Comparison of ENCODE assay signal across 27 mouse cellular contexts in the genomic region with DNA sequence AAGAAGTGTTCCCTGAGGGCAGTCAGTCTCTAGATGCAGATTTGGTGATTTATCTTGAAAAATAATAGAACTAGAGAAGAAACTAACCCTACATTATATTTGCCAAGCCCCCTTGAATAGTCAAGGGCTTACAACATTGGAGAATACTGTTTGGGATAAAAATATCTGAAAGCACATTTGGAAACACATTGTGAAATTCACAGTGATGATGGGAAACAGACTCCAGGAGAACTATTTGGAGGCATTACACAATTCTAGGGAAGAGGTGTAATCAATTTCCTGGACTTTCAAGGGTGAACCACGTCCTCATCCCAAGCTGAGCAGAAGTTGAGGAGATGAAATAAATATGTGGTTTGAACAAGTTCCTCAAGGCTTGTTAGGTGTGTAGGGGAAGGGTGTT. TPM values are rescaled to one million over a fixed set of nuclear protein-coding genes. Genes with fewer than 3 reads are reported as not detected.
DNase-seq lines count a peak whose midpoint lies in the region; ATAC-seq and TF ChIP-seq lines count a peak whose summit lies in the region.
"Had no signal": no experiment of that assay in that cellular context is flagged by ENCODE, and none has a peak within 500 bp of the region (broad histone marks: within the 10 kb centered on the region; RNA-seq: fewer than 3 reads in every experiment).

No protein-coding gene starts in this region.

- H3K27me3 ChIP-seq in liver, adult 2 months (ENCODE audit: control insufficient read depth, insufficient read depth, low read length): no peaks in the 10 kb centered on the region; the same call in 1 of the 2 replicates
- no peaks in the 10 kb centered on the region for H3K27me3 ChIP-seq in liver, embryonic 12.5 days (replicated peaks)
- H3K27me3 ChIP-seq: embryonic facial prominence, embryonic 15.5 days; hindbrain, embryonic 13.5 days; limb, embryonic 15.5 days; liver, embryonic 15.5 days; midbrain, embryonic 12.5 days; neural tube, embryonic 13.5 days had no signal

- ATAC-seq in liver, embryonic 12.5 days: no peak
- peak; percentile 48; the same call in 1 of the 2 replicates for ATAC-seq in granulocyte monocyte progenitor cell, adult 5-6 weeks (replicated peaks; ENCODE audit: poor library complexity, severe bottlenecking)
- ATAC-seq: CD4-positive, CD25-positive, alpha-beta regulatory T cell, adult 4 months; forebrain, embryonic 14.5 days; intestine, embryonic 16.5 days had no signal

- WGBS in liver, adult 2 months: 12% methylated on average over 1 of the region's 1 CpGs
- WGBS in liver, embryonic 12.5 days (ENCODE audit: insufficient replicate concordance): 13% methylated on average over 1 of the region's 1 CpGs

- no peak overlapping the region for H3K9ac ChIP-seq in liver, adult 2 months (ENCODE audit: low read depth, low read length)
- H3K9ac ChIP-seq in liver, embryonic 12.5 days: no peak overlapping the region
- H3K9ac ChIP-seq: embryonic facial prominence, embryonic 15.5 days; hindbrain, embryonic 13.5 days; limb, embryonic 15.5 days; liver, embryonic 15.5 days; midbrain, embryonic 12.5 days; neural tube, embryonic 13.5 days had no signal

- no peak overlapping the region for H3K4me3 ChIP-seq in liver, adult 2 months (ENCODE audit: insufficient read depth, low read depth, low read length)
- no peak overlapping the region for H3K4me3 ChIP-seq in liver, embryonic 12.5 days
- H3K4me3 ChIP-seq: embryonic facial prominence, embryonic 10.5 days; embryonic facial prominence, embryonic 15.5 days; hindbrain, embryonic 13.5 days; limb, embryonic 10.5 days; limb, embryonic 15.5 days; liver, embryonic 15.5 days; midbrain, embryonic 12.5 days; neural tube, embryonic 13.5 days had no signal

- no peaks in the 10 kb centered on the region for H3K36me3 ChIP-seq in liver, adult 2 months (ENCODE audit: control insufficient read depth, insufficient read depth, low read length)
- H3K36me3 ChIP-seq in liver, embryonic 12.5 days: no peaks in the 10 kb centered on the region
- H3K36me3 ChIP-seq: embryonic facial prominence, embryonic 10.5 days; embryonic facial prominence, embryonic 15.5 days; hindbrain, embryonic 13.5 days; limb, embryonic 10.5 days; limb, embryonic 15.5 days; liver, embryonic 15.5 days; midbrain, embryonic 12.5 days; neural tube, embryonic 13.5 days had no signal

- no peak overlapping the region for H3K4me2 ChIP-seq in liver, embryonic 12.5 days
- H3K4me2 ChIP-seq: embryonic facial prominence, embryonic 15.5 days; heart, embryonic 11.5 days; hindbrain, embryonic 13.5 days; limb, embryonic 15.5 days; liver, embryonic 15.5 days; midbrain, embryonic 12.5 days; neural tube, embryonic 13.5 days had no signal

- H3K79me2 ChIP-seq in liver, adult 2 months (ENCODE audit: control insufficient read depth, insufficient read depth, low read length): no peaks in the 10 kb centered on the region

- TF ChIP-seq CTCF in liver, adult 2 months (IDR thresholded peaks at IDR 0.05; ENCODE audit: low read depth, low read length): no peak

- no peak for TF ChIP-seq POLR2A in liver, adult 2 months (IDR thresholded peaks at IDR 0.05; ENCODE audit: extremely low read depth, insufficient read depth, low read length)

- no peaks in the 10 kb centered on the region for H3K4me1 ChIP-seq in liver, adult 2 months (ENCODE audit: control insufficient read depth, insufficient read depth, low read length)
- H3K4me1 ChIP-seq in liver, embryonic 12.5 days: no peaks in the 10 kb centered on the region
- H3K4me1 ChIP-seq: embryonic facial prominence, embryonic 10.5 days; embryonic facial prominence, embryonic 15.5 days; hindbrain, embryonic 13.5 days; limb, embryonic 10.5 days; limb, embryonic 15.5 days; liver, embryonic 15.5 days; midbrain, embryonic 12.5 days; neural tube, embryonic 13.5 days had no signal

- peaks cover 6% of the 10 kb centered on the region; the same call in 1 of the 2 replicates for H3K9me3 ChIP-seq in liver, embryonic 12.5 days (replicated peaks)
- H3K9me3 ChIP-seq: embryonic facial prominence, embryonic 15.5 days; hindbrain, embryonic 13.5 days; limb, embryonic 10.5 days; limb, embryonic 15.5 days; liver, embryonic 15.5 days; neural tube, embryonic 13.5 days had no signal

- DNase-seq in liver, adult 2 months (ENCODE audit: extremely low read depth, low read depth, low spot score): peak; percentile 32
- DNase-seq in lung, postnatal 25 days (ENCODE audit: low spot score): peak; percentile 28
- DNase-seq in lung, postnatal 10 days: no peak
- DNase-seq in adrenal gland, adult 8-10 months: no peak
- DNase-seq in kidney, postnatal 25 days: no peak
- DNase-seq: adrenal gland, adult 2 months; cerebellum, adult 2 months; cerebellum, postnatal 25 days; heart, postnatal 4 days; kidney, adult 8-10 months; layer of hippocampus, postnatal 36 days; thymus, postnatal 4 days had no signal

- H3K27ac ChIP-seq in liver, adult 2 months (replicated peaks; ENCODE audit: insufficient read depth, low read depth, low read length): no peak overlapping the region
- H3K27ac ChIP-seq in liver, embryonic 12.5 days: no peak overlapping the region
- H3K27ac ChIP-seq: embryonic facial prominence, embryonic 10.5 days; embryonic facial prominence, embryonic 15.5 days; hindbrain, embryonic 13.5 days; kidney, postnatal 0 days; limb, embryonic 10.5 days; limb, embryonic 15.5 days; liver, embryonic 15.5 days; midbrain, embryonic 12.5 days; neural tube, embryonic 13.5 days had no signal

RNA-seq across cellular contexts. Expression of gene Svep1, which starts 57.5 kb away (rescaled TPM):
- total RNA-seq in liver, adult 2 months (2014; rRNA removed): 0.46 and 0.60 TPM in 2 replicates
- polyA plus RNA-seq in liver, adult 2 months (2012; rRNA removed): 0.12 and 0.20 TPM in 2 replicates
- polyA plus RNA-seq in liver, embryonic 12.5 days (2016; fragmentation: Nextera tagmentation; extraction: Ambion mirVana): 0.69 and 0.72 TPM in 2 replicates
- total RNA-seq in granulocyte monocyte progenitor cell, adult 5-6 weeks (2014; fragmentation: Nextera tagmentation): not detected in 2 replicates
- total RNA-seq in granulocyte monocyte progenitor cell, adult 5-6 weeks (2017): not detected in 2 replicates
- total RNA-seq in adrenal gland, adult 8-10 months (2022): 10 to 100 TPM in 3 of 4 experiments, 1 to 10 TPM in 1; 7.3 to 16.0 (median 12.5) TPM

Comparison
In these comparisons a context has a peak if more than half of its experiments do, and no peak if none do; other contexts are left out.
1. DNase-seq: peak in liver, adult 2 months (single experiment) and lung, postnatal 25 days (single experiment); none in lung, postnatal 10 days (single experiment), adrenal gland, adult 8-10 months (single experiment) and kidney, postnatal 25 days (0 of 2).